Mouse (Mus musculus) hindbrain, postnatal 0 days (tissue): ENCODE results near the gene Grid2. TPM values are rescaled to one million over a fixed set of nuclear protein-coding genes. Genes with fewer than 3 reads are reported as not detected.
A peak's percentile ranks its signal among the peaks of the same experiment; 100 is the strongest.

ENCODE experiments used
- ATAC-seq: fragments of 200-750 bp; cut with Nextera tagmentation; 2 replicates; pipeline ENCODE4 v1.8.0; 2017; ENCODE audit warnings: mild to moderate bottlenecking, moderate TSS enrichment, moderate library complexity
- DNase-seq: peaks from one replicate; pipeline ENCODE4 v3.0.0-alpha.2; 2015; ENCODE audit warnings: low spot score
- H3K27ac ChIP-seq: fragments of 300-500 bp; sonication (generic); 2 replicates; pipeline ENCODE4 v1.5.1; 2014; ENCODE audit warnings: mild to moderate bottlenecking
- H3K27me3 ChIP-seq: fragments of 300-500 bp; sonication (generic); 2 replicates; pipeline ENCODE4 v1.6.1; 2014; ENCODE audit warnings: low read length, mixed read lengths; ENCODE audit not compliant: insufficient read depth
- H3K36me3 ChIP-seq: fragments of 300-500 bp; sonication (generic); 2 replicates; pipeline ENCODE4 v1.6.1; 2014; ENCODE audit warnings: low read length, mixed read lengths; ENCODE audit not compliant: insufficient read depth
- H3K4me1 ChIP-seq: fragments of 300-500 bp; sonication (generic); 2 replicates; pipeline ENCODE4 v1.6.1; 2014; ENCODE audit warnings: antibody characterized with exemption, low read length, mixed read lengths; ENCODE audit not compliant: insufficient read depth
- H3K4me2 ChIP-seq: fragments of 300-500 bp; sonication (generic); 2 replicates; pipeline ENCODE4 v1.6.1; 2014; ENCODE audit warnings: low read depth, mild to moderate bottlenecking, low read length, moderate library complexity, mixed read lengths
- H3K4me3 ChIP-seq: fragments of 300-500 bp; sonication (generic); 2 replicates; pipeline ENCODE4 v1.5.1; 2014; ENCODE audit warnings: low read length
- H3K9ac ChIP-seq: fragments of 300-500 bp; sonication (generic); replicated peaks from 2 replicates; pipeline ENCODE4 v1.6.1; 2014; ENCODE audit warnings: mild to moderate bottlenecking, low read length, moderate library complexity, mixed read lengths
- H3K9me3 ChIP-seq: fragments of 300-500 bp; sonication (generic); 2 replicates; pipeline ENCODE4 v1.6.1; 2016; ENCODE audit warnings: low read length, mixed read lengths
- CTCF ChIP-seq: IDR thresholded peaks from 2 replicates; pipeline ENCODE4 v1.5.1; 2016; ENCODE audit warnings: antibody characterized with exemption, control low read depth, low read depth
- WGBS: fragments of 180-500 bp; shearing (Covaris S2); extraction: QIAGEN DNeasy Blood & Tissue Kit; methylation state at CpG from one replicate; pipeline ENCODE4 v1.1.7; 2014; 5-methylcytosine and 5-hydroxymethylcytosine counted together
- polyA plus RNA-seq: library from polyadenylated mRNA; unstranded; fragments of >200 nt; fragmentation: Nextera tagmentation; extraction: Ambion mirVana; gene quantifications from 2 replicates; pipeline ENCODE4 v1.2.1, GENCODE M21; 2015
- total RNA-seq: library from RNA; depleted of rRNA; stranded (reverse); fragments of >200 nt; gene quantifications from 2 replicates; pipeline ENCODE4 v1.2.3, GENCODE M21; 2014

Grid2 gene
- total and polyA plus RNA-seq, 2 experiments from 2014 or later: 19.5 to 51.0 TPM

DNA sequence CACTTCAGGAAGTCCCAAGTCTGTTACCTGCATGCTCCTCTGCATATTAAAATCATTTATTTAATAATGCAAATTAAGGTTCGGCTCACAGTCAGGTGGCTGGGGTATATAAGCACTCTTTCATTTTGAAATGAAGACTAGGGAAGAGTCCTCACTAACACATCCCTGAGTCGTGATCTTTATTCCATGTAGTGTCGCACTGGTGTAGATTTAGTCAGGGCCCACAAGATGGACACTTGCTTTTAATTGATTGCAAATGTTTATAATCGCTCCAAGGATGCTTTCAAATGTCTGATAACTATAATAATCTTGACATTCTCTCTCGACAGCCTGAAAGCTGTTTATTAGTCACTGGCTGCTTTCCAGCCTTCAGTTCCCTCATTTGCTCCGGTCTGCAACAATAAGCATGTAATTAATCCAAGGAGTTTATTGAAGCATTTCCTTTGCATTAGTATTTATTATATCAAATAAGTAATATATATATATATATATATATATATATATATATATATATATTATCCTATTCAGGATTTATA, 661.4 kb downstream of the Grid2 start:
- no peaks in the 10 kb centered on the region for H3K27me3 ChIP-seq
- ATAC-seq (no peak), DNase-seq (peak; percentile 14)

DNA sequence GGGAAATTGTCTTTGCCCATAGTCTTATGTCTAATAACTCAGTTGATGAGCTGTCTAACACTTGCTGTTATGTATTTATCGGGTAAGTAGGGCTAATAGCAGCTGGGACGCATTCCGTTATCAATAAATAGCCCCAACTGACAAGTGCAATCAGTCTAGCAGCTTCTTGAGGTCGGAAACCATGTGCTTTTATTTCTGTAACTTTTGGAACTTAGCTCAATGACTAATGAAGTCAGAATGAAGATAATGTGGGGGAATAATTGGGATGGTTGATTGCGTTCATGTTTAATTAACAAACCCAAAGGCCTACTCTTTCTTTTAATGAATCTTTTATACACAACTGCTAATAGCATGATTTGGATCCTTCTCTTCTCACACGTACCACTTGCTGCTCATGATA, 666.3 kb downstream of the Grid2 start:
- H3K4me2 ChIP-seq: no peak overlapping the region
- H3K9me3 ChIP-seq: no peaks in the 10 kb centered on the region
- H3K9ac ChIP-seq: no peak overlapping the region
- no peak for TF ChIP-seq CTCF
- no peaks in the 10 kb centered on the region for H3K4me1 ChIP-seq
- DNase-seq (no peak), ATAC-seq (no peak)
- no peaks in the 10 kb centered on the region for H3K27me3 ChIP-seq
- no peaks in the 10 kb centered on the region for H3K36me3 ChIP-seq
- no peak overlapping the region for H3K4me3 ChIP-seq
- H3K27ac ChIP-seq: no peak overlapping the region
- WGBS: 90% methylated on average over 6 of the region's 6 CpGs

More for the DNA sequence above, 661.4 kb downstream of the Grid2 start:
- no peak for TF ChIP-seq CTCF
- Histone ChIP-seq H3K4me1 (no peaks in the 10 kb centered on the region), H3K9ac (no peak overlapping the region), H3K36me3 (no peaks in the 10 kb centered on the region), H3K4me2 (no peak overlapping the region), H3K9me3 (no peaks in the 10 kb centered on the region), H3K4me3 (no peak overlapping the region), H3K27ac (no peak overlapping the region)
- 36% methylated on average over 6 of the region's 6 CpGs for WGBS

DNA sequence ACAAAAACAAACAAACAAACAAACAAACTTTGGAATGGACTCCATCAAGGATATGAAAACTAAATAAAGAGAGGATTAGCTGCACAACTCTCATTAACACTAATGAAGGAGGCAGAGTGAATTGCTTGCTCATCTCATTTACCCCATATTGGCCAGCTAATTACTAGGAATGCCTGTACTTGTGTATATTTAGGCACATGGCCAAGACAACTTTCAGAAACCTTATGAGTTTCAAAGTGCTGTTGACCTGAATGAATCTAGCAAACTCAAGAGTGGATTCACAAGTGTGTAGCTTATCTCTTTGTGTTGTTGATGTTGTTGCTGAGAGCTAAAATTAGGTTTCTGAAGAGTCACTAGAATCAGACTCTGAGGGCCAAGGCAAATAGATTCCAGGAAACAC, 675.5 kb downstream of the Grid2 start:
- H3K27ac ChIP-seq: no peak overlapping the region
- TF ChIP-seq CTCF: no peak
- H3K27me3 ChIP-seq: no peaks in the 10 kb centered on the region
- H3K9ac ChIP-seq: no peak overlapping the region
- H3K9me3 ChIP-seq: no peaks in the 10 kb centered on the region
- DNase-seq (peak; percentile 18), ATAC-seq (no peak)
- no peaks in the 10 kb centered on the region for H3K4me1 ChIP-seq
- H3K36me3 ChIP-seq: no peaks in the 10 kb centered on the region
- no peak overlapping the region for H3K4me3 ChIP-seq
- H3K4me2 ChIP-seq: no peak overlapping the region

DNA sequence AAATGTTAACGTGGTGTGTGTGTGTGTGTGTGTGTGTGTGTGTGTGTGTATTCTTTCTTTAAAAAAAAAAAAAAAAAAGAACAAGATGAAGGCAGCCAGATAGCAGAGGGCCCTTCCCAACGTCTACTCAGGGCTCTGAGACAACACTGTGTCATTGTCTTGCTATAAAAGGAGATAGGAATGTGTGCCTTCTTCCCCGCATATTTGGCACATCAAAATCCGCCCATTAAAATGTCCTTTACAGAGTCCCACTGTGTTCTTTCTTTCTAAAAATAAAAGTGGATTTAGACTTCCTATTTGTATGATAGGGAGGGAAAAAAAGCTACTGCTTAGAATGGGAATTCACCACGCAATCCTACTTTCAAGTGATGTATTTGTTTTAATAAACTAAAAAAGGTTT, 691.0 kb downstream of the Grid2 start:
- DNase-seq: no peak
- H3K9me3 ChIP-seq: no peaks in the 10 kb centered on the region
- WGBS: 32% methylated on average over 5 of the region's 5 CpGs
- H3K36me3 ChIP-seq: no peaks in the 10 kb centered on the region
- H3K9ac ChIP-seq: no peak overlapping the region
- TF ChIP-seq CTCF: no peak
- no peaks in the 10 kb centered on the region for H3K27me3 ChIP-seq
- no peak overlapping the region for H3K4me2 ChIP-seq
- H3K4me1 ChIP-seq: no peaks in the 10 kb centered on the region
- ATAC-seq: no peak
- H3K4me3 ChIP-seq: no peak overlapping the region
- H3K27ac ChIP-seq: no peak overlapping the region

DNA sequence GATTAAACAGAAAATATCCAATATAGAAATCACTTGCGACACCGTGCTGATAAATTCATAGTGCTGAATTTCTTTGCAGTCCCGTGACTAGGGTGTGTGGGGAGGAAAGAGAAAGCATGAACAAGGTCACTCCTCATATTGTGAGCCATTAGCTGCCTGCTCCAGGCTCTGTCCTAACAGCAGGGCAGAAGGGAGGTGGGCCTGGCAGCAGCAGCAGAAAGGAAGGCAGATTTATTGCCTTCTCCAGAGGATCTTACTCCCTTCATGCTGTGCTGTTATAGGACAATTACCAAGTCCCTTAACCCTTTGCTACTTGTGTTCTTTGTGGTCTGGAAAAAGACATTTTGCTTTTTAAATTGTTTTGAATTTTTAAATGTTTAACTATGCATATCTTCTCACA, 708.1 kb downstream of the Grid2 start:
- no peaks in the 10 kb centered on the region for H3K36me3 ChIP-seq
- H3K27me3 ChIP-seq: no peaks in the 10 kb centered on the region
- H3K9me3 ChIP-seq: no peaks in the 10 kb centered on the region
- DNase-seq (peak; percentile 58), ATAC-seq (peak; percentile 70)
- TF ChIP-seq CTCF: no peak
- no peak overlapping the region for H3K9ac ChIP-seq
- 0 out of 2 replicates have a peak overlapping the region, but pooled peaks have one; percentile 3 for H3K4me2 ChIP-seq
- peak overlapping the region; percentile 36; the same call in 1 of the 2 replicates for H3K27ac ChIP-seq
- peaks cover 8% of the 10 kb centered on the region; the same call in 1 of the 2 replicates for H3K4me1 ChIP-seq
- WGBS: 42% methylated on average over 3 of the region's 3 CpGs
- H3K4me3 ChIP-seq: no peak overlapping the region

DNA sequence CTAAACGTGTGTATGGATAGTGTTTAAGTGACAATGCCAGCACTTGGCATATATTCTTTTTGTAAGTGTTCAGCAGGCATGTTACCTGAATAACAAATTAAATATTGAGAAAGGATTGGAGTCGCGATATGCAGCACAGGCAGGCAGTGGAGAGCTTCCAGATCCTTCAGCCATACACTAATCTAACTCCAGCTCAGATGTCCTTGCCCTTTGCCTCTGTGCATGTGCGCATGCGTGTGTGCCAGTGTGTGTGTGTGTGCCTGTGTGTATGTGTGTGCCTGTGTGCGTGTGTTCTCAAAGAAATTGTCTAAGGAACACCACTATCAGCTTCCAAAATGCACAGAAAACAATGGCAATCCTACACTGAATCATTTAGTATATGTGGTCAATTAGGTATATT, 708.6 kb downstream of the Grid2 start:
- Histone ChIP-seq H3K9me3 (no peaks in the 10 kb centered on the region), H3K4me3 (no peak overlapping the region), H3K27ac (peak overlapping the region; percentile 37; the same call in 1 of the 2 replicates), H3K4me2 (0 out of 2 replicates have a peak overlapping the region, but pooled peaks have one; percentile 3), H3K27me3 (no peaks in the 10 kb centered on the region), H3K36me3 (no peaks in the 10 kb centered on the region), H3K4me1 (peaks cover 8% of the 10 kb centered on the region; the same call in 1 of the 2 replicates), H3K9ac (no peak overlapping the region)
- TF ChIP-seq CTCF: no peak
- ATAC-seq (peak; percentile 83), DNase-seq (peak; percentile 38)
- 42% methylated on average over 6 of the region's 6 CpGs for WGBS

DNA sequence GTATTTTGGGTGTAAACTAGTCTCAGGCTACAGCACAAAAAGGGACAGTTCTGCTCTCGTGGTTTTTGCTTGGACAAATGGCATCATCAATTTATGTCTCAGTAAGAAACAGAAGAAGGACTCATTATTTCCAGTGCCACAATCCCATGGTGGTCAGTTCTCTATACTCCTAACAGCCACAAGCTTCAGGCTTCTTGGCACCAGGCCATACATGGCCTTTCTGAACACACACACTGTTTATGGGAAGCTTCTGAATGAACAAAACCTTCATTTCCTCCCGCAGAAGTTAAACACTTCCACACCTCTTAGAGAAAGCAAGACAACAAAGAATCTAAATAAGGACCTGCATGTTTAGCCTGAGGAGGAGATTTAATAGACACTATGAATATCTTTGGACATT, 709.1 kb downstream of the Grid2 start:
- H3K4me1 ChIP-seq: peaks cover 8% of the 10 kb centered on the region; the same call in 1 of the 2 replicates
- H3K36me3 ChIP-seq: no peaks in the 10 kb centered on the region
- H3K4me3 ChIP-seq: no peak overlapping the region
- no peak for TF ChIP-seq CTCF
- H3K9ac ChIP-seq: no peak overlapping the region
- H3K27me3 ChIP-seq: no peaks in the 10 kb centered on the region
- ATAC-seq: peak; percentile 76
- H3K4me2 ChIP-seq: 0 out of 2 replicates have a peak overlapping the region, but pooled peaks have one; percentile 3
- 25% methylated on average over 2 of the region's 2 CpGs for WGBS
- no peaks in the 10 kb centered on the region for H3K9me3 ChIP-seq
- H3K27ac ChIP-seq: peak overlapping the region; percentile 37
- DNase-seq: peak; percentile 70
